Mouse (Mus musculus) kidney, postnatal 4 days (tissue): Measurements from ENCODE around the gene Lonp1.

ENCODE experiments used
- DNase-seq, 2 experiments: peaks; one replicate each; pipeline ENCODE4 v3.0.0; 2021; ENCODE audit warnings: mixed read lengths in 2 of 2

The Lonp1 gene

DNA sequence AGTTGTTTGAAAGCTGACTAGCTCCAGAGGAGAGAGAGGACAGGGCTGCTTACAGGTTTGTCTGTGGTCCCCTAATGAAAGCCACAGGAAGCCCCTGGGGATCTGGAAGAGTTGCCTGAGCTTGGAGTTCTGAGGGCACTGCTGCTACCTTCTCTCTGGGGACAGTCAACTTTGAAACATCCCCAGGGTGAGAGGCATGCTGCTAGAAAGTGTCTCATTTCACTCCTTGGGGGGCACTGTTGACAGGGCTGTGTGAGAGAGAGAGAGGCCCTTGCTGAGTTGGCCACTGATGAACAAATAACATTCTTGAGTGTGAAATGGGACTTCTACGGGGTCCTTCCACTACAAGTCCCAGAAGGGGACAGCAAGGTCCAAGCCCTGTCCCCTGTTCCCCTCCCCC, 38.9 kb downstream of the Lonp1 start:
- no peak for DNase-seq

- DNase-seq, result peak; percentile 63 to 76
Measured at GRCm38 (mm10) chr17:56585171-56585821, 41.4 kb downstream of the Lonp1 start.

DNA sequence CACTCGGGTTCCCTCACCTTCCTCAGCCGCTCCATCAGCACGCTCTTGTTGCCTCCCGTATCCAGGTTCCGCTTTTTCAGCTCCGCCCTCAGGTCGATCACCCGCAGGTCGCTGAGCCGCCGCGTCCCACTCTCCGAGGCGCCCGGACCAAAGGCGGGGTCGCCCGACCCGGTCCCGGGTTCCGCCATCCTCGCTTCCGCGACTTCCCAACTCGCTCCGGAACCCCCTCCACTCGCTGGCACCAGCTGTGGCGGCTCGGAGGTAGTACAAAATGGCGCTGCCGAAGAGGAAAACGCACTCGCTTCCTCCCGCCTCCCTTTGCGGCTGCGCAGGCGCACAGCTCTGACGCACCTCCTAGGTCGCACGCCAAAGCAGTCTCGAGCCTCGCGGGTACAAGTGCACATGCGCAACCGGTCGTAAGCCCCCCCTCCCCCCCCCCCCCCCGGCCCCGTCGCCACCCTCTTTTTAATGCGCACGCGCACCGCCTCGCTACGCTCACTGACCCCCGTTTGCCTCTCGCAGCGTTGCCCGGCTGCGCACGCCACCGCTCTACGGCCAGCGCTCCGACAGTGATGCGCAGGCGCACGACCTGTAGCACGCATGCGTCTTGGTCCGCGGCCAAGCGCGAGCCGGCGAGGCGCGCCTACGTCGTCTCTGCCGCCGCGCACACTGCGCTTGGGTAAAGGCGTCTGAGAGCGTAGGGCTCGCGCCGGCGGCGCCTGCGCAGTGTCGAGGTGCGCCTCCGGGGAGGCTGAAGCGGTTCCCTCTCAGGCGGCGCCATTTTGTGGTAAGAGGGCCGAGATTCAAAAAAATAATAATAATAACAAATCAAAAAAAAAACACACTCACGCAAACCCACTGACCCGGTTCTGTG, 42.2 kb downstream of the Lonp1 start, which contains the start of the genes Safb2 and Safb:
Gene Safb2, minus strand, starts transcription at position 329 of the 874 bp plus-strand sequence.
Gene Safb, plus strand, starts transcription at position 569 of the 874 bp plus-strand sequence.
- DNase-seq, result peak; percentile 99 to 100

GRCm38 (mm10) chr17:56583611-56584256, 43.0 kb downstream of the Lonp1 start:
- no peak for DNase-seq

- DNase-seq, result no peak
Measured at GRCm38 (mm10) chr17:56583071-56583470, 43.6 kb downstream of the Lonp1 start.

GRCm38 (mm10) chr17:56572939-56573338, 53.7 kb downstream of the Lonp1 start:
- DNase-seq, result no peak

DNA sequence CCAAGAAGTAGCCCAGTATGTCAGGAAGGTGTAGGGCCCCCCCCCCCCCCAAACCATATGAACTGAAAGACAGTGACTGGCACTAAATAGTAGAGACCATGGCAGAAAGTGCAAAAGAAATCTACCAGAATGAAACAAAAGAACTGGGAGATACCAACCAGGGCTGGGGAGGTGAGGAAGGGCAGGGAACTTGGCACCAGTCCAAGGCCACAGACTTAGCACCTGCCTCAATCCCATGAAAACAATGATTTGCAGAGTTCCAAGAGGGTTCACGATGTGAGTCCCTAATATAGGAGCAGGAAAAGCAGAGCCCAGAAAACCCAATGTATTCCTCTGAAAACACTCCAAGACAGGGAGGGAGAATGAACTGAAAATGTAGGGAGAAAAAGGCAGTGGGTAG, 54.5 kb downstream of the Lonp1 start:
- peak; percentile 37 to 56 for DNase-seq

DNA sequence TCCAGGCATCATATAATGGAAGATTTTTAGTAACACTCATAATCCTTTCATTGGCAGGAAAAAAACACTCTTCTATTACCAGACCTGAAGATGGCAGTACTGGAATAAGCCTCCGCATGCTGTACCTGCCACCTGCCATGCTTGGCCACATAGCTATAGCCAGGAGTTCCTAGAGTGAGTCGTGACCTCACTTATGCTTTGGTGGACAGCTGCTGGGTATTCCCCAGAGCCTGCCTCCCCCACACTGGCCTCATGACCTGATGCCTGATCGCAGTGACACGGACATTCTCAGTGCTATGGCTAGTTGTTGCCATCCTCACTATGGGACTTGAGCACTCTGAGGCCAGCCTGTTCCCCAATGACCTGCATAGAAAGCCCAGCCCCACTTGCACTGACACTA, 56.4 kb downstream of the Lonp1 start:
- no peak for DNase-seq

DNA sequence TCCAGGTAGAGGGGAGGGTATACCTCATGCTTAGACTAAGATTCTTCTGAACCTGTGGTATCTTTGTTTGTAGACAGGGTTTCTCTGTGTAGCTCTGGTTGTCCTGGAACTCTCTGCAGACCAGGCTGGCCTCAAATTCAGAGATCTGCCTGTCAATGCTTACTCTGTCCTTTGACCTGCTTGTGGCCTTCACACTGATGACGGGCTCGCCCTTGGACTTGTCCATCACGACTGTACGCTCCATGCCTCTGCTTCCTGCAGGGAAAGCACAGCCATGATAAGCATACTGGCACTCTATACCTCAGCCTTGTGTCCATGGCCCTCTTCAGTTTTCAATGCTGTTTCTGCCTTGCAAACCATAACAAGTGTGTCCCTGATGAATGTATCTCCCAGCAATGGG, 59.3 kb downstream of the Lonp1 start:
- no peak for DNase-seq

DNA sequence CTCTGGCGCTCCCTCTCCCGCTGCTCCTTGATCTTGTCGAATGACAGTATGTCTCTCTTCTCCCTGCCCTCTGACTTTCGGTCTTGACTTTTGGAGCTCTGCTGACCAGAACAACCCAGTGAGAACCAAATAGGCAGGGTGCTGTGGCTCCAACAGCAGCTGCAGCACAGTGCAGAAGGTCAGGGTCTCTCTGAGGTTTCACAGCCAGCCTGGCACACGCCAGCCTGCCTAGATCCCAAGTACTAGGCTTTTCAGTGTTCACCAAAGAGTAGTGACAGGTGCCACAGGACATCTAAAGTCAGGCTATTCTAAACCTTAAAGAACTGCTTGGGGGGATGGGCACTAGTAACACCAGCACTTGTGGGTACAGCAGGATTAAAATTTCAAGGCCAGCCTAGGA, 59.8 kb downstream of the Lonp1 start:
- no peak for DNase-seq

GRCm38 (mm10) chr17:56566293-56566692, 60.4 kb downstream of the Lonp1 start:
- no peak for DNase-seq
